Mouse (Mus musculus) adrenal gland, adult (tissue): ENCODE results near the gene Ubn2.
A peak's percentile ranks its signal among the peaks of the same experiment; 100 is the strongest.
"Not testable (repeated sequence)": the region's sequence is repeated elsewhere in the genome, so short reads cannot be mapped to it uniquely, and the experiment has no call there.

Source experiments
- DNase-seq, 2 experiments: peaks; one replicate each; pipeline ENCODE4 v3.0.0; 2022 to 2023; ENCODE audit warnings: low spot score in 1 of 2; ENCODE audit not compliant: inconsistent age in 2 of 2

Ubn2 gene

DNA sequence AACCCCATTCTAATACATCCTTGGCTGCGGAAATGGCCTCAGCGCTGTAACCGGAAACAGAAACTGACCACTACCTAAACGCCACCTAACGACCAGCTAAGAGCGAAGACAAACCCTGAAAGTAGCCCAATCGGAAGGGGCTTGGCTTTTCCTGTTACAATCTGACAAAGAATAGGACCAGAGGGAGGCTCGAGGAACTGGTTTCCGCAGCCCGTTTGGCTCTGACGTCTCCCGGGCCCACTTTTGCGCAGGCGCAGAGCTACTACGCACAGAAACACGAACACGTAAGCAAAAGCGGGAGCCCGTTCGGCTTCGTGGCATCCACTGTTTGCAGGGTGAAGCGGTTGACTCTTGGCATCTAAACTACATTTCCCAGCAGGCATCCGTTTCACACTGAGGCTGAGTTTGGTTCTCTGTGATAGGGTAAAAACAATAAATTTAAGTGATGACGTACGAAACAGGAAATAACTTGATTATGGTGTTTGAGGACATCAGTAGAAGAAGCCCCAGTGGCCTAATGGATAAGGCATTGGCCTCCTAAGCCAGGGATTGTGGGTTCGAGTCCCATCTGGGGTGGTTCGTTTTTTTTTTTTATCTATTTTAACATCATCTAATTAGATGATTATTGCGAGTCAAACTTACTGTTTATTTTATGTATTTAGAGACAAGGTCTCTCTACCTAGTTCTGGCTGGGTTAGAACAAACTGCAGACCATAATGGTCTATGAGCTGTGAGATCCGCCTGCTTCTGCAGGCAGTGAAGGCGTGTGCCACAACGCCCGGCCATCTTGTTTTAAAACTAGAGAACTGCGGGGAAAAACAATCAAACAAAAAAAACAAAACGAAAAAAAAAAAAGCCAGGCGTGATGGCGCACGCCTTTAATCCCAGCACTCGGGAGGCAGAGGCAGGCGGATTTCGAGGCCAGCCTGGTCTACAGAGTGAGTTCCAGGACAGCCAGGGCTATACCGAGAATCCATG is 100.0 kb downstream of the Ubn2 start, which contains the start of gene Fmc1:
Gene Fmc1, plus strand, starts transcription at position 75 of the 978 bp plus-strand sequence.
- DNase-seq = peak; percentile 99

DNA sequence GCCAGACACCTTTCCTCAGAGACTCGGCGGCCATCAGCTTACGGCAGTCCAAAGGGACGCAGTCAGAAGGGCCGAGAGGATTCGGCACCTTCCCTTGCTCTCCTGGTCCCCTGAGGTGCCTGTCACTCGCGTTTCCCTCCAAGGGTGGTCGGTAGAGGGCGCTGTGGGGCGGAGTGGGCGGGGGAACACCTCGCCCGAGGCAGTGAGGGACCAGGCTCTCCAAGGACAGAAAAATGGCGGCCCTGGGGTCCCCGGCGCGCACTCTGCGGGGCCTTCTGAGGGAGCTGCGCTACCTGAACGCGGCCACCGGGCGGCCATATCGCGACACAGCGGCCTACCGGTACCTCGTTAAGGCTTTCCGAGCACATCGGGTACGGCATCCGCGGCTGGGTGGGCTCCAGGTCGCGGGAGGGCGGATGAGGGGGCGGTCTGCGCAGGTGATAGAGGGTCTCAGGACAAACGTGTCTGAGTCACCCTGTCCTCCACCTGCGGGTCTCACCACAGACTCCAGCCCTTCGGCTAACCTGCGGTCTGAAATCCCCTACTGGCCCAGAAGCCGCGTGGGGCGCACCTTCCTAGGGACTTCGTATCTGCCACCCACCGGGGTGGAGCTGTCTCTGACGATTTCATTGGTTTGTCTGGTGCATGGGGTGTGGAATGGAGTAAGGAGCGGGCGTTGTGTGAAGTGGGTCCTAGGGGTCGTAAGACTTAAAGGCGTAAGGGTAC is 101.1 kb downstream of the Ubn2 start:
- DNase-seq = peak; percentile 97 to 100

DNA sequence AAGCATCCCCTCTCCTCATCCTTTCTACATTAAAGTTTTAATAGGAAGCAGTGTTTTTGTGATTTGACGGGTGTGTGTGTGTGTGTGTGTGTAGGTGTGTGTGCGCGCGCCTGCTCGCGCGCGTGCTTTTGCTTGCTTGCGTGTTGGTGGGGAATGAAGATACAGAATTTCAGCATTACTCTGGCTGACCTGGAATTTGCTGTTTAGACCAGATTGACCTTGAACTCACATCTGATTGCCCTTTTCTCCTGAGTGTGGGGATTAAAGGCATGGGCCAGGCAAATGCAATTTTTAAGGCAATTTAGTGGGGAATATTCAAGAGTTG is 101.6 kb downstream of the Ubn2 start:
- no peak for DNase-seq

DNA sequence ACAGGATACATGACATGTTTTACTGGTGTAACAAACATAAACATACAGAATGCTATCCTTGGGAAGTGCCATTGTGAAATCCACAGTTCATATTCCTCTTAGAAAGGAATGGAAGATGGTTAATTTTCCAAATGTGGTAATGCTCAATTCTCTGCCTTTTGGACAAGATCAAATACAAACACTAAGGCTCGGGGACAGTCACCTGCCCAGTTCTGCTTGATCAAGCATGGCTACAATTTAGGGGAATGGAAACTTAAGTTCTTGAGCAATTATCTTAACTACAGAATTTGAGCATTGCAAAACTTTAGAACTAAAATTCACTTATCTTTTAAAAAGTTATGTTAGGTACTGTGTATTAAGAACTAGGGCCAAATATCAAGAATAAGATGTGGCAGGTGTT is 102.0 kb downstream of the Ubn2 start:
- DNase-seq = no peak

DNA sequence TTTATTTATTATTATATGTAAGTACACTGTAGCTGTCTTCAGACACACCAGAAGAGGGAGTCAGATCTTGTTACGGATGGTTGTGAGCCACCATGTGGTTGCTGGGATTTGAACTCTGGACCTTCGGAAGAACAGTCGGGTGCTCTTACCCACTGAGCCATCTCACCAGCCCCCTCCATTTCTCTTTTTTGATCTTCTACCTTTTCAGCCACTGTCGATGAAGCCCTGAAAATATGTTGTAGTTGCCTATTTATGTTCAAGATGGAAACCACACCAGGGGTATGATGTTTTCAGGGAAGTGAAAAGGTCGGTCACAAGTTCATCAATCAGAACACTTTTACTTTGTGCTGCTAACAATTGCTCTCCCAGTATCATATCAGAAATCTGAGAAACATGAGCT is 110.4 kb downstream of the Ubn2 start:
- DNase-seq = not testable (repeated sequence)

DNA sequence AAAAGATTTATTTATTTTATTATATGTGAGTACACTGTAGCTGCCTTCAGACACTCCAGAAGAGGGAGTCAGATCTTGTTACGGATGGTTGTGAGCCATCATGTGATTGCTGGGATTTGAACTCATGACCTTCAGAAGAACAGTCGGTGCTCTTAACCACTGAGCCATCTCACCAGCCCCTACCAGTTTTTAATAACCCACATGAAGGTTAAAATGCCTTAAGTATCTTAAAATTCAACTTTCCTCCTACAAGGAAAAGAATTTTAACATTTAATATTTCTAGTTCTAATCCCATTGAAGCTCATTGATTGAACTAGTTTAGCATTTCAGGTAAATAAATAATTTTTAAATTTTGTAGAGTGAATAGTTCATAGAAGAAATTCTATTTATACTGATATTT is 113.3 kb downstream of the Ubn2 start:
- DNase-seq = not testable (repeated sequence)

DNA sequence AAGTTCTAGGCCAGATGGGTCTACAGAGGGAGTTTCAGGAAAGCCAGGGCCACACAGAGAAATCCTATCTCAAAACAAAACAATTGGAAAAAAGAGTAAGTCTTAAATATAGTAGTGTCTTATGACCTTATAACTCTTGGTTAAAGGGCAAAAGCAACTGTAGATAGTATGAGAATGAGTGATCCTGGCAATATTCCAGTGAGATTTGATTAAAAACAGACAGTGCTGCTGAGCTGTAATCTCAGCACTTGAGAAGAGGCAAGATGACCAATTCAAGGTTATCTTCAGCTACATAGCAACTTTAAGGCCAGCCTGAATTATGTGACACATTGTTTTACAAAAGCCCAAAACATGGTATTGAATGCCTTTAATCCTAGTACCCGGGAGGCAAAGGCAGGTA is 114.0 kb downstream of the Ubn2 start:
- DNase-seq = peak in 1 of 2 experiments; percentile 70

DNA sequence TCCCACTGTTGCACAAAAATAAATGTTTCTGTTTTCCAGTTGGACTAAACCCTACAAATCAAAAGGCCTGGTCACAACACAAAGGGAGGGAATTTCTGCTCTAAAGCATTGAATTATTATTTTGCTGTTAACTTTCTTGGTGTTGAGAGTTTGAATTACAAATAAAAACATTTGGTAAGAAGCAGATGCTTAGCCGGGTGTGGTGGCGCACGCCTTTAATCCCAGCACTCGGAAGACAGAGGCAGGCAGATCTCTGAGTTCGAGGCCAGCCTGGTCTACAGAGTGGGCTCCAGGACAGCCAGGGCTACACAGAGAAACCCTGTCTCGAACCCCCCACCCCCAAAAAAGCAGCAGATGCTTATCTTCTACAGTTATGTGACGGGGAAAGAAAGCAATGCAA is 114.8 kb downstream of the Ubn2 start:
- DNase-seq = peak in 1 of 2 experiments; percentile 34

DNA sequence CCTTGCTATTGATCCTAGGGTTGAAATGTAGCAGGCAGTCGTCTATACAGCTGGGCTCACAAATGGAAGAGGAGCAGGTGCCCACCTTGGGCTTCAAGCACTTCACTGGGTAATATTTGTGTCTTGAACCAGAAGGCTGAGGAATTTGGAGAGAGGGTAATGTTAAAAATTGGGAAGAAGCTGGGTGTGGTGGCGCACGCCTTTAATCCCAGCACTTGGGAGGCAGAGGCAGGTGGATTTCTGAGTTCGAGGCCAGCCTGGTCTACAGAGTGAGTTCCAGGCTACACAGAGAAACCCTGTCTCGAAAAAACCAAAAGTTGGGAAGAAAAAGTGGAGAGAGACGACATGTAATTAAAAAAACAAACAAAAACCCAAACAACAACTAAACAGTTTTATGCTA is 116.1 kb downstream of the Ubn2 start:
- DNase-seq = peak in 1 of 2 experiments; percentile 60

DNA sequence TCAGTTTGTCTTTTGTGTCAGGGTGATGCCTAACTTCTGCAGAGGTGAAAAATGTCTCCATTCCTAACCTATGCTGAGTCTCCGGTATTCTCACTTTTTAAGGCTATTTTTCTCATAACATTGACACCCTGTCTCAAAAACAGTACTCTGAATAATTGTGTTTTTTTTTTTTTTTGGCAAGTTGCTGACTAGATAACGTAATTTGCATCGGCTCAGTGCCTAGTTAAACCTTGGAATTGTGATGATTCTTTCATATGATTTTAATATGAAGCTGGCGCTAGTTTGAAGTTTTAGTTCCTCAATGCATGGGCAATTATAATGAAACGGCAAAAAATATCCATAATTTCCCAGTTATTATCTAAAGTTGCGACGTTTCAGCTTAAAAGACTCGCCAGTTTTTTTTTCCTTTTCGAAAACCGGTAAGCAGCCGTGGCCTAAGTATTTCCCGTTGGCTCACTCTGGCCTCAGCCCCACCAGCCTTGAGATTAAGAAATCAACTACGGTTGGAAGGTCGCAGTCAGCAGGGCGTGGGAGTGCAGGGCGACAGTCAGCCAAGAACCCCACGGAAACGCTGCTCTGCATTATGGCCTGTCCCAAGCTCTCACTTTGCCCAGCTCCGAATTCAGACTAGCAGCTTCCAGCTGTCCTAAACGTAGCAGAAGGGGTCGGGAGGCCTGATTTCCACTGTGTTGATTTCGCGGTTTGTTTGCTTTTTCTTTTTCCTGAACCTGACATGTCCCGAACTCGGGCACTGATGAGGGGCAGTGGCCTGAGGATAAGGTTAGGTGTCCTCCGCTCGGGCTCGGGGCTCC is 116.7 kb downstream of the Ubn2 start:
- DNase-seq = peak; percentile 85 to 97

DNA sequence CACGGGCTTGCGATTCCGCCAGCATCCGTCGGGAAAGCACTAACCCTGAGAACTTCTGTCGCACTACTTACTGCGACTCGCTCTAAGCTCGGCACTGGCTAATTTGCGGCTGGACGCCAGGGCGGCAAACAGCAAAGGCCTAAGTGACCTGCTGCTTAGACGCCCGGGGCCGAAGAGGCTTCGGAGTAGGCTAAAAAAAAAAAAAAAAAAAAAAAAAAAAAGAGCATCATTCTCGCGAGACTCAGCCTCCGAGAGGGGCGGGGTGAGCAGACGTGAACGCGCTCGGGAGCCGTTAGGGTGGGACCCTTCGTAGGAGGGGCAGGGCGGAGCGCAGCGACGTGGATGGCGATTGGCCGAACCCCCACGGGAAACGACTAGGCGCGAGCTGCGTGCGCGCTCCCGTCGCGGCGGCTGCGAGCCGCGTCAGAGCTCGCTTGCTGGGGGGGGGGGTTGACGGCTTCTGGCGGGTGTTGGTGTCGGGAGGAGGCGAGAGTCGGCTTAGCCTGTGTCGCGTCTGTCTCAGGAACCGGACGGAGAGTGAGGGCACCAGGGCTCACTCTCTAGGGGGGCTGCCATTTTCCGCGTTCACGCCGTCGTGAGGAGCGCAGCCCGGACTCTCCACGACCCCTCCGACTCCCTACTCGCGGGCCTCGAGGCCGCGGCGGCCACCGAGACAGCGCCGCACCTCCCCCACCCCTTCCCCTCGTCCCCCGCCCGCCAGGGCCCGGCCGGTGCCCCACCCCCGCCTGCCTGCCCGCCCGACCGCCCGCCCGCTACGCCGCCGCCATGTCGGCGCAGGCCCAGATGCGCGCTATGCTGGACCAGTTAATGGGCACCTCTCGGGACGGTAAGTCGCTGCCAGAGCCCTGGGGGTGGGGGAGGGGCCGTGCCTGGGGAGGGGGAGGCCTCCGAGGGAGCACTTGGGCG is 117.6 kb downstream of the Ubn2 start, which contains the start of gene Luc7l2:
Gene Luc7l2, plus strand, starts transcription at position 273 of the 927 bp plus-strand sequence.
- peak; percentile 98 for DNase-seq

DNA sequence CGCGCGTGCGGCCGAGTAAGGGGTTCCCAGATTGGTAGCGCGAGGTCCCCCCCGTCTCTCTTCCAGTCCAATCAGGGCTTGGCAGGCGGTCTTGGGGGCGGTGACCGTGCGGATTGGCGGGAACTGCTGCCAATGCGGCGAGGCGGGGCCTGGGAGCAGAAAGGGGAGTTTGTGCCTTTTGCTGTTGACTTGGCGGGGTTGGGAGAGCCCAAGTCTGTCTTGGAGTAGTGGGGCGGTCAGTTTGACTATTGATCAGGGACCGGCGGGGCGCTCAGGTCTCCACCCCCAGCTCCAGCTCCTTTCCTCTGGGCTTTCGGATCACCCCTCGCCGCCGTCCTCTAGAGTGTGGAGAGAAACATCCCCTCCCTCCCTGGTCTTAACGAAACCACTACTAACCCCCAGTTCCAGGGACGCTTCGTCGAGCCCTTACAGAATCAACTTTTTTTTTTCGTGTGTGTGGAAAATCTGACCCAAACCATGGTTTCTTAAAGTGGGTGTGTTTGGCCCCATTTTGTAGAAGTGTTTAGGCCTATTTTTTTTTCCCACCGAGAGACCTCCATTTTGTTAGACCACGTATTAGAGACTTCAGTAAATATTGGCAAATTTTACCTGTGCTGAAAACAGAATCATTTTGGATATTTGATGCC is 118.4 kb downstream of the Ubn2 start:
- peak; percentile 99 for DNase-seq

DNA sequence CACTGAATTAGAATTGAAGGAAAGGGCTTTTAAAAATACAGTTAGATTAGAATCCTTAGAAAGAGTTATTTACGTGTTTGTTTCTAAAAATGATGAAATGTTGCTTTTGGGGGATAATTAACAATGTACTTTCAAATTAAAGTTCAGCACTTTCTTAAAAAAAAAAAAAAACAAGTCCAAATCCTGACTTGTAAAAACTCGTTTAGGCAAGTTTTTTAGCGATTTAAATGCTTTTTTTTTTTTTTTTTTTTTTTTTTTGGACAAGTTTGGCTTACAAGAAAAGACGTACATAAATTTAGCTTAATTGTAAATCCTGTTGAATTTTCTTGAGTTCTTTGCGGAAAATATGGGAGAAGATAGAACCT is 118.9 kb downstream of the Ubn2 start:
- DNase-seq = no peak
